Mouse (Mus musculus) T-cell, adult 2 months (primary cell): ENCODE data around the gene Epha6.

Experiments
- DNase-seq: peaks from one replicate; pipeline ENCODE4 v3.0.0; 2022; ENCODE audit warnings: low spot score

Epha6 gene

GRCm38 (mm10) chr16:60264719-60265508, 340.4 kb downstream of the Epha6 start:
- no peak for DNase-seq

- DNase-seq = no peak
These were observed 347.1 kb downstream of the Epha6 start for GRCm38 (mm10) chr16:60258151-60258635.

GRCm38 (mm10) chr16:60257623-60258022, 347.7 kb downstream of the Epha6 start:
- DNase-seq = no peak

- no peak for DNase-seq
These were observed 348.3 kb downstream of the Epha6 start for GRCm38 (mm10) chr16:60257044-60257443.

- no peak for DNase-seq
These were observed 365.8 kb downstream of the Epha6 start for GRCm38 (mm10) chr16:60239356-60240190.

GRCm38 (mm10) chr16:60233985-60234766, 371.2 kb downstream of the Epha6 start:
- no peak for DNase-seq

- DNase-seq = no peak
These were observed 372.3 kb downstream of the Epha6 start for GRCm38 (mm10) chr16:60232982-60233381.

- no peak for DNase-seq
These were observed 396.2 kb downstream of the Epha6 start for GRCm38 (mm10) chr16:60209151-60209550.

- DNase-seq = no peak
These were observed 429.8 kb downstream of the Epha6 start for GRCm38 (mm10) chr16:60175580-60175979.

GRCm38 (mm10) chr16:60152439-60152838, 452.9 kb downstream of the Epha6 start:
- DNase-seq = no peak

GRCm38 (mm10) chr16:60144370-60144769, 461.0 kb downstream of the Epha6 start:
- DNase-seq = no peak

- DNase-seq = no peak
These were observed 483.9 kb downstream of the Epha6 start for GRCm38 (mm10) chr16:60121435-60121834.

- DNase-seq = no peak
These were observed 503.1 kb downstream of the Epha6 start for GRCm38 (mm10) chr16:60102210-60102609.

- no peak for DNase-seq
These were observed 510.0 kb downstream of the Epha6 start for GRCm38 (mm10) chr16:60095333-60095732.

- no peak for DNase-seq
These were observed 518.4 kb downstream of the Epha6 start for GRCm38 (mm10) chr16:60086976-60087375.

- DNase-seq = no peak
These were observed 534.7 kb downstream of the Epha6 start for GRCm38 (mm10) chr16:60070457-60071112.

GRCm38 (mm10) chr16:60043809-60044208, 561.5 kb downstream of the Epha6 start:
- DNase-seq = no peak

- no peak for DNase-seq
These were observed 577.0 kb downstream of the Epha6 start for GRCm38 (mm10) chr16:60028381-60028780.

GRCm38 (mm10) chr16:60006857-60007568, 598.3 kb downstream of the Epha6 start:
- DNase-seq = no peak

GRCm38 (mm10) chr16:59969816-59970215, 635.5 kb downstream of the Epha6 start:
- DNase-seq = no peak

- no peak for DNase-seq
These were observed 649.6 kb downstream of the Epha6 start for GRCm38 (mm10) chr16:59955731-59956130.
